Mouse (Mus musculus) lung, postnatal 0 days (tissue): ENCODE results near the gene Agbl2. TPM values are rescaled to one million over a fixed set of nuclear protein-coding genes. Genes with fewer than 3 reads are reported as not detected.

Experiments used
- ATAC-seq: fragments of 200-750 bp; cut with Nextera tagmentation; 2 replicates; pipeline ENCODE4 v1.8.0; 2017; ENCODE audit warnings: moderate library complexity
- DNase-seq: peaks from one replicate; pipeline ENCODE4 v3.0.0-alpha.2; 2016; ENCODE audit warnings: low spot score
- H3K27ac ChIP-seq: fragments of 300-500 bp; sonication (generic); 2 replicates; pipeline ENCODE4 v1.5.1; 2014; ENCODE audit warnings: antibody characterized with exemption, mild to moderate bottlenecking, low read length, mixed read lengths
- H3K27me3 ChIP-seq: fragments of 300-500 bp; sonication (generic); replicated peaks from 2 replicates; pipeline ENCODE4 v1.6.1; 2014; ENCODE audit warnings: low read length, mixed read lengths; ENCODE audit not compliant: insufficient read depth
- H3K36me3 ChIP-seq: fragments of 300-500 bp; sonication (generic); 2 replicates; pipeline ENCODE4 v1.6.1; 2014; ENCODE audit warnings: low read length, mixed read lengths; ENCODE audit not compliant: insufficient read depth
- H3K4me1 ChIP-seq: fragments of 300-500 bp; sonication (generic); 2 replicates; pipeline ENCODE4 v1.6.1; 2014; ENCODE audit warnings: antibody characterized with exemption, low read depth, low read length, mixed read lengths; ENCODE audit not compliant: insufficient read depth
- H3K4me2 ChIP-seq: fragments of 300-500 bp; sonication (generic); replicated peaks from 2 replicates; pipeline ENCODE4 v1.6.1; 2014; ENCODE audit warnings: low read depth, mild to moderate bottlenecking, low read length, moderate library complexity, mixed read lengths
- H3K4me3 ChIP-seq: fragments of 300-500 bp; sonication (generic); 2 replicates; pipeline ENCODE4 v1.5.1; 2014; ENCODE audit warnings: low read depth, low read length
- H3K9ac ChIP-seq: fragments of 300-500 bp; sonication (generic); replicated peaks from 2 replicates; pipeline ENCODE4 v1.6.1; 2014; ENCODE audit warnings: low read depth, mild to moderate bottlenecking
- H3K9me3 ChIP-seq: fragments of 300-500 bp; sonication (generic); 2 replicates; pipeline ENCODE4 v1.6.1; 2016; ENCODE audit warnings: low read length, mixed read lengths
- CTCF ChIP-seq: IDR thresholded peaks from 2 replicates; pipeline ENCODE4 v1.5.1; 2016; ENCODE audit warnings: antibody characterized with exemption, mild to moderate bottlenecking
- EP300 ChIP-seq: IDR thresholded peaks from 2 replicates; pipeline ENCODE4 v1.6.1; 2016; ENCODE audit warnings: antibody characterized with exemption, mild to moderate bottlenecking, control low read depth
- WGBS: fragments of 180-500 bp; shearing (Covaris S2); extraction: QIAGEN DNeasy Blood & Tissue Kit; methylation state at CpG from one replicate; pipeline ENCODE4 v1.1.7; 2014; 5-methylcytosine and 5-hydroxymethylcytosine counted together
- polyA plus RNA-seq: library from polyadenylated mRNA; unstranded; fragments of >200 nt; fragmentation: Nextera tagmentation; extraction: Ambion mirVana; gene quantifications from 2 replicates; pipeline ENCODE4 v1.2.1, GENCODE M21; 2015

Agbl2 gene
- polyA plus RNA-seq, 1 experiment from 2014 or later: 2.7 TPM

GRCm38 (mm10) chr2:90871180-90871961 is 88.8 kb downstream of the Agbl2 start:
- 46% methylated on average over 8 of the region's 8 CpGs for WGBS
- DNase-seq: peak; percentile 78
- H3K4me2 ChIP-seq: no peak overlapping the region
- H3K27ac ChIP-seq: peak overlapping the region; percentile 59; the same call in 1 of the 2 replicates
- no peak overlapping the region for H3K9ac ChIP-seq
- H3K4me3 ChIP-seq: no peak overlapping the region
- no peaks in the 10 kb centered on the region for H3K36me3 ChIP-seq
- TF ChIP-seq EP300 (no peak), CTCF (no peak; the same call in 1 of the 2 replicates)
- ATAC-seq: peak; percentile 67
- H3K4me1 ChIP-seq: no peaks in the 10 kb centered on the region
- no peaks in the 10 kb centered on the region for H3K9me3 ChIP-seq
- H3K27me3 ChIP-seq: no peaks in the 10 kb centered on the region

- no peak for DNase-seq
- WGBS: 69% methylated on average over 1 of the region's 1 CpGs
- H3K27ac ChIP-seq: no peak overlapping the region
- H3K27me3 ChIP-seq: no peaks in the 10 kb centered on the region
- no peak overlapping the region for H3K4me2 ChIP-seq
- no peaks in the 10 kb centered on the region for H3K9me3 ChIP-seq
- no peaks in the 10 kb centered on the region for H3K36me3 ChIP-seq
- no peak overlapping the region for H3K4me3 ChIP-seq
- H3K4me1 ChIP-seq: no peaks in the 10 kb centered on the region
- H3K9ac ChIP-seq: no peak overlapping the region
- TF ChIP-seq EP300 (no peak), CTCF (no peak)
- no peak for ATAC-seq
Measured at GRCm38 (mm10) chr2:90874025-90874424, 91.5 kb downstream of the Agbl2 start.

DNA sequence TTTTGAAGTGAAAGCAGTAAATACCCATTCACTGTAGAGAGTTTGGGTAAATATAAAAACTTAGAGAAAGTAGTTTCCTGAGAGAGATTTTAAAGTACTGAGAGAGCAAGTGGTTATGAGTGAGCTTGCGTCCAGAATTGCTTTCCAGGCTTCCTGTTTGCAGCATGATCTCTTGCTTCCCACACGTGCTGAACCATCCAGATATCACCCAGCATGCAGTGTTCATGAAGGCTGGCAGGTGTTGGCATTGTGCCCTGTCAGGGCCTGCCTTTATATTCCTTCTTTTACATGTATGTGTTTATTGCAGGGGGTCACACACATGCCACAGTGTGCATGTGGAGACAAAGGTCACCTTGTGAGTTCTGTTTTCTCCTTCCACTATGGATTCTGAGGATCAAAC is 92.7 kb downstream of the Agbl2 start:
- 32% methylated on average over 2 of the region's 2 CpGs for WGBS
- Histone ChIP-seq H3K27me3 (no peaks in the 10 kb centered on the region), H3K36me3 (no peaks in the 10 kb centered on the region), H3K9me3 (no peaks in the 10 kb centered on the region), H3K4me2 (no peak overlapping the region), H3K9ac (no peak overlapping the region), H3K27ac (no peak overlapping the region), H3K4me3 (no peak overlapping the region), H3K4me1 (no peaks in the 10 kb centered on the region)
- no peak for TF ChIP-seq EP300
- no peak for TF ChIP-seq CTCF
- ATAC-seq (no peak), DNase-seq (no peak)

DNA sequence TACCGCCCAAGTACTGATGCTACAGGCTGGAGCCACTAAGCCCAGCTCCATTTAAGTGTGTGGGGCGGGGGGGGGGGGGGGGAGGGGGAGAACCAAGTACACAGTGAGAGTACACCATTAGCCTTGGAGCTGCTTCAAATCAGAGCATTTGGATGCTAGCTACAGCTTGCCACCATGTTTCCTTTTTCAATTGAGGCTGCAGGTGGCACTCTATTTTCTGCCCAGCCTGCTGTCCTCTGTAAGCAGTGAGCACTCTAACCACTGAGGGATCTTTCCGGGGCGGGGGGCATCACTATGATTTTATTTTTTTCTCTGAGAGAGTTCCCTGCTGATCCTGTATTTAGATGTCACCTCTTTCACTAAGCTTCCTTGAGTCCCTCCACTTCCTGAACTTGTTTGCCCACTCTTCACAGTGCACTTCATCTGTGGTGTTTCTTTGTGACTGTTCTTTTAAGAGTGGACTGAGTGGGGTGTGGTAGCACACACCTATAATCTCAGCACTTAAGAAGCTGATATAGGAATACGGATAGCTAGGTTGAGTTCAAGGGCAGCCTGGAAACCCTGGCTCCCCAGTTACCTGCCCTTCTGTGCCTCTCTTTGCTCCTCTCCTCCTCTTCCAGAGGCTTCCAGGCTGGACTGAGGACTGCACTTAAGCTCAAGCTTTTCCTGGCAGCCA is 95.2 kb downstream of the Agbl2 start:
- Histone ChIP-seq H3K4me2 (no peak overlapping the region), H3K36me3 (no peaks in the 10 kb centered on the region), H3K27ac (no peak overlapping the region), H3K9ac (no peak overlapping the region), H3K9me3 (no peaks in the 10 kb centered on the region), H3K27me3 (no peaks in the 10 kb centered on the region), H3K4me1 (no peaks in the 10 kb centered on the region), H3K4me3 (no peak overlapping the region)
- WGBS: 40% methylated on average over 5 of the region's 5 CpGs
- ATAC-seq (peak; percentile 78), DNase-seq (peak; percentile 60)
- TF ChIP-seq EP300: no peak
- TF ChIP-seq CTCF: no peak

DNA sequence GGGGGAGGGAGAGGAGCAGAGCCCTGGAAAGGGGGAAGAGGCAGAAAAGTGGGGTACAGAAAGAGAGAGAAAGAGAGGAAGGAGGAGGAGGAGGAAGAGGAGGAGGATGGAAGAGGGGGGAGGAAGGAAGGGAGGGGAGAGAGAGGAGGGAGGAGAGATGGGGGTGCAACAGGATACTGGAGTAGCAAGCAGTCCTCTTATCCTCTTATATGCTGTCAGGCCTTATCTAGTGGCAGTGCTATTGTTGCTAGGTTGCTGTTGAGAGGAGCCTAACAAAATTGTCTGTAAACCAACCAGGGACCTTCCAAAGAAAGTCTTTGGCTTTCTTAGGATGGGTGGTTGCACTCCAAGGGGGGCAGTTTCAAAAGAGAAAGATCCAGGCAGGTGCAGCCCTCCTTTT is 96.9 kb downstream of the Agbl2 start:
- TF ChIP-seq CTCF (no peak), EP300 (no peak)
- H3K4me1 ChIP-seq: no peaks in the 10 kb centered on the region
- no peak for ATAC-seq
- H3K27me3 ChIP-seq: no peaks in the 10 kb centered on the region
- H3K36me3 ChIP-seq: no peaks in the 10 kb centered on the region
- no peak overlapping the region for H3K4me2 ChIP-seq
- no peaks in the 10 kb centered on the region for H3K9me3 ChIP-seq
- DNase-seq: no peak
- H3K4me3 ChIP-seq: no peak overlapping the region
- no peak overlapping the region for H3K27ac ChIP-seq
- no peak overlapping the region for H3K9ac ChIP-seq

- Histone ChIP-seq H3K9me3 (no peaks in the 10 kb centered on the region), H3K4me3 (no peak overlapping the region), H3K27me3 (no peaks in the 10 kb centered on the region), H3K27ac (no peak overlapping the region), H3K36me3 (no peaks in the 10 kb centered on the region), H3K4me2 (no peak overlapping the region), H3K9ac (no peak overlapping the region), H3K4me1 (no peaks in the 10 kb centered on the region)
- DNase-seq (no peak), ATAC-seq (no peak)
- WGBS: 39% methylated on average over 6 of the region's 6 CpGs
- TF ChIP-seq CTCF (no peak), EP300 (no peak)
Measured at GRCm38 (mm10) chr2:90880144-90880785, 97.7 kb downstream of the Agbl2 start.
